17 mouse cellular contexts compared by ENCODE assay signal in the genomic region with DNA sequence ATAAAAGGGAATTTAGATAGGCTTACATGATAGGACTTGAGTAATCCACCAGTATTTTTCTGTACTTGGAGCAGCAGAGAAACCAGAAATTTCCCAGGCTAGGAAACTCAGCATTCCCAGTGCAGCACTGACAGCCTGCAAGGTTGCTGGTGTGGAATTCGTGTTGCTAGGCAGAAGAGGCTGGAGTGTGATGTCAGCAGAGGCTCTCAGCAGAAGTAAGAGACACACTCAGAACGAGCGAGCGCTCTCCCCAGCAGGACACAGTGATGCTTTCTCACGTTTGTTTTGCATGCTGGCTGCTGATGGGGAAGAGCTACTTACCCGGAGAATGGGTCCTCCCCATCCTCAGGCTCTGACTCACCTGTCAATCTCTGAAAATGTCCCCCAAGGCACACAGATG.
DNase-seq lines count a peak whose midpoint lies in the region; ATAC-seq and TF ChIP-seq lines count a peak whose summit lies in the region.
"Had no signal": no experiment of that assay in that cellular context is flagged by ENCODE, and none has a peak within 500 bp of the region (broad histone marks: within the 10 kb centered on the region; RNA-seq: fewer than 3 reads in every experiment).

No protein-coding gene starts in this region.

- peak; percentile 40 for DNase-seq in forebrain, postnatal 0 days
- DNase-seq in forebrain, embryonic 11.5 days (ENCODE audit: low spot score): no peak
- DNase-seq in layer of hippocampus, adult 18-20 months (ENCODE audit: low spot score in 2 of 2): peak; percentile 7 to 41
- no peak for DNase-seq in layer of hippocampus, postnatal 36 days
- peak; percentile 53 for DNase-seq in right cerebral cortex, adult 18-20 months
- DNase-seq in thymus, postnatal 4 days: no peak
- no peak for DNase-seq in cerebellum, postnatal 14 days
- DNase-seq: adrenal gland, adult 8-10 months; gastrocnemius, adult 2 months; kidney, adult 8-10 months; lung, adult 18-20 months had no signal

- no peaks in the 10 kb centered on the region for H3K27me3 ChIP-seq in forebrain, postnatal 0 days (ENCODE audit: insufficient read depth, low read length)
- no peaks in the 10 kb centered on the region for H3K27me3 ChIP-seq in forebrain, embryonic 11.5 days (ENCODE audit: control insufficient read depth, insufficient read depth, low read length)
- H3K27me3 ChIP-seq: embryonic facial prominence, embryonic 15.5 days; limb, embryonic 15.5 days; neural tube, embryonic 15.5 days had no signal

- H3K36me3 ChIP-seq in forebrain, postnatal 0 days (ENCODE audit: insufficient read depth): no peaks in the 10 kb centered on the region
- H3K36me3 ChIP-seq in forebrain, embryonic 11.5 days (ENCODE audit: control insufficient read depth, insufficient read depth, low read length): no peaks in the 10 kb centered on the region
- H3K36me3 ChIP-seq: embryonic facial prominence, embryonic 15.5 days; hindbrain, embryonic 10.5 days; limb, embryonic 15.5 days; neural tube, embryonic 15.5 days had no signal

- H3K4me3 ChIP-seq in forebrain, postnatal 0 days (ENCODE audit: low read depth, low read length): no peak overlapping the region
- no peak overlapping the region for H3K4me3 ChIP-seq in forebrain, embryonic 11.5 days (ENCODE audit: low read depth, low read length)
- no peak overlapping the region for H3K4me3 ChIP-seq in cortical plate, adult 2 months (ENCODE audit: insufficient read depth, low read length)
- H3K4me3 ChIP-seq: embryonic facial prominence, embryonic 15.5 days; gastrocnemius, adult 2 months; hindbrain, embryonic 10.5 days; limb, embryonic 15.5 days; neural tube, embryonic 15.5 days had no signal

- H3K27ac ChIP-seq in forebrain, postnatal 0 days (ENCODE audit: low read depth, low read length): no peak overlapping the region
- no peak overlapping the region for H3K27ac ChIP-seq in forebrain, embryonic 11.5 days (ENCODE audit: low read depth, low read length)
- H3K27ac ChIP-seq in cortical plate, adult 2 months (ENCODE audit: insufficient read depth, low read length): no peak overlapping the region
- H3K27ac ChIP-seq: embryonic facial prominence, embryonic 15.5 days; gastrocnemius, adult 2 months; hindbrain, embryonic 10.5 days; limb, embryonic 15.5 days; macrophage; neural tube, embryonic 15.5 days had no signal

- H3K9ac ChIP-seq in forebrain, postnatal 0 days: no peak overlapping the region
- H3K9ac ChIP-seq in forebrain, embryonic 11.5 days (ENCODE audit: low read length): no peak overlapping the region
- H3K9ac ChIP-seq: embryonic facial prominence, embryonic 15.5 days; limb, embryonic 15.5 days; neural tube, embryonic 15.5 days had no signal

- H3K9me3 ChIP-seq in forebrain, postnatal 0 days (ENCODE audit: low read length): no peaks in the 10 kb centered on the region
- H3K9me3 ChIP-seq in forebrain, embryonic 11.5 days (ENCODE audit: control insufficient read depth, low read length): no peaks in the 10 kb centered on the region; the same call in 1 of the 2 replicates
- H3K9me3 ChIP-seq: embryonic facial prominence, embryonic 15.5 days; hindbrain, embryonic 10.5 days; limb, embryonic 15.5 days; neural tube, embryonic 15.5 days had no signal

- TF ChIP-seq CTCF in forebrain, postnatal 0 days (IDR thresholded peaks at IDR 0.05; ENCODE audit: low read depth): no peak
- TF ChIP-seq CTCF in cortical plate, adult 2 months (IDR thresholded peaks at IDR 0.05; ENCODE audit: extremely low read depth, insufficient read depth, low read length): no peak

- H3K4me2 ChIP-seq in forebrain, postnatal 0 days (ENCODE audit: low read depth): no peak overlapping the region
- H3K4me2 ChIP-seq in forebrain, embryonic 11.5 days (ENCODE audit: low read depth, low read length, severe bottlenecking): no peak overlapping the region
- H3K4me2 ChIP-seq: embryonic facial prominence, embryonic 15.5 days; limb, embryonic 15.5 days; neural tube, embryonic 15.5 days had no signal

- ATAC-seq in forebrain, postnatal 0 days: peak; percentile 87
- ATAC-seq in forebrain, embryonic 11.5 days (replicated peaks; ENCODE audit: low FRiP score): no peak

- WGBS in forebrain, postnatal 0 days: 34% methylated on average over 6 of the region's 6 CpGs
- WGBS in forebrain, embryonic 11.5 days: 52% methylated on average over 6 of the region's 6 CpGs

- TF ChIP-seq POLR2A in cortical plate, adult 2 months (IDR thresholded peaks at IDR 0.05; ENCODE audit: extremely low read depth, insufficient read depth, low read length): peak; percentile 64; the same call in 1 of the 2 replicates

- no peaks in the 10 kb centered on the region for H3K4me1 ChIP-seq in forebrain, postnatal 0 days (ENCODE audit: insufficient read depth)
- H3K4me1 ChIP-seq in forebrain, embryonic 11.5 days (replicated peaks; ENCODE audit: control insufficient read depth, insufficient read depth, low read length): no peaks in the 10 kb centered on the region
- 0 out of 2 replicates have a peak, but pooled peaks cover 1% of the 10 kb centered on the region for H3K4me1 ChIP-seq in cortical plate, adult 2 months (ENCODE audit: control insufficient read depth, insufficient read depth, low read length)
- H3K4me1 ChIP-seq: embryonic facial prominence, embryonic 15.5 days; limb, embryonic 15.5 days; neural tube, embryonic 15.5 days had no signal

Comparison
In these comparisons a context has a peak if more than half of its experiments do, and no peak if none do; other contexts are left out.
1. DNase-seq: peak in forebrain, postnatal 0 days (single experiment), layer of hippocampus, adult 18-20 months (2 of 2) and right cerebral cortex, adult 18-20 months (single experiment); none in forebrain, embryonic 11.5 days (single experiment), layer of hippocampus, postnatal 36 days (0 of 2), thymus, postnatal 4 days (single experiment) and cerebellum, postnatal 14 days (0 of 2).